Mouse (Mus musculus) ovary, adult 18-20 months (tissue): ENCODE measurements at regions not wholly inside any gene's neighbourhood (a gene's known extent, or its start where the extent isn't known, plus 50 kb on each side); places are given as distances from the start of the nearest gene placed in this dataset.

Source experiments
- DNase-seq: peaks from one replicate; pipeline ENCODE4 v3.0.0; 2022; ENCODE audit warnings: low spot score, mixed read lengths

DNA sequence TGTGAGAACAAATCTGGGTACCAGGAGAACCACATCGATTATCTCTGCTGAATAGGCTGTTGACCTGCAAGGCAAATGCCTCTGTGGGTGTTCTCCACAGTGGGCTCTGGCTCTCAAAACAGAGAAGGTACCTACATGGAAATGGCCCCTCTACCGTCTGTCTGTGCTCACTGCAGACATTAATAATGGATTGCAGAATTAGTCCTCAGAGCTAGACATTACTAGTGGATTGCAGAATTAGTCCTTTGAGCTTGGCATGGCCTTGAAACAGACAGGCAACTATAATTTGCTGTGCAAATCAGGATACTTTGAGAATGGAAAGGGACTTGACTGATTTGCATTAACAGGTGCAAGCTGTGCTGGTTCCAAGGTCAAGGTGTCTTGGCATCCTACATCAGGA is 77.3 kb upstream of the Gm26897 start:
- no peak for DNase-seq

DNA sequence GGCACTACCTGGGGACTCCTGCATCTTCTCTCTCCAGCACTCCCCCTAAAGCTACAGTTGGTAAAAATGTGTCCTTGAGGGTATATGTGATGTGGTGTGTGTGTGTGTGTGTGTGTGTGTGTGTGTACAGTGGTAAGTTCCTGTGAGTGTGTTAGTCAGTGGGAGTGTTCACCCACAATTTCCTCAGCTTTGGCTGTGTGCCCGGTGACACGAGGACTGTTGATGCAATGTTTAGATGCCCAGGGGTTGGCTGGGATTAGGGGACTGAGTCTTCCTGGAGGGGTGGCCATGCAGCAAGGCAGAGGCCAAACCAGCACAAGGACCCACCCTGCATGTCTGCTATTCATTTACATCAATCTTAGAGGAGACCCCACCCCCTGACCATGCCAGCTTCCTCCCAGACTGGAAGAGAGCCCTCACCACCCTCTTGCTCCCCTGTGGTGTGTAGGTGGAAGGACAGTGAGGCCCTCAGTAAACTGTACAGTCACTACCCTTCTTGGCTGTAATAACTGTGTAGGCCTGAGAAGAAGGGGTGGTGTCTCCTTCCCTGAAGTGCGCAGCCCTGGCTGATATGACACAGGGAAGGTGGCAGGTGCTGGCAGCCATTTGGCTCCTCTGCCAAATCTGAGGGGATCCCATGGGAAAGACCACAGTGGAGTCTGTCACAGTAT is 75.8 kb upstream of the Gm26897 start:
- no peak for DNase-seq

DNA sequence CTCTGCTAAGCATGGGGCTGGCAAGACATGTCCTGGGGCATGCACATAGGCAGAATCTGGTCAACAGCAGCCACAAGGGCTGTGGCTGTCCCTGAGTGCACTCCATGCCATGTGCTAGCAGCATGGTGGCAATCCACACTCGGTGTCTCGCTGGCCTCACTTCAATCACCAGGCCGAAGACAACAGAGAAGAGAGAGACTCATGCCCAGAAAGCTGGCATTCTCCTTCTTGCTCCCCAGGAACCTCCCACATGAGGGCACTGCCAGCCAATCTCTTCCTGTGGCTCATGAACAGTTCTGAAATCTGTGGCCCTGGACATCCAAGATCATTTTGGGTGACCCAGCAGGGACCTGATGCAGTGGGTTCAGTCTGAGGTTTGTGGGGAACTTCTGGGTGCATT is 74.5 kb upstream of the Gm26897 start:
- DNase-seq, result no peak

DNA sequence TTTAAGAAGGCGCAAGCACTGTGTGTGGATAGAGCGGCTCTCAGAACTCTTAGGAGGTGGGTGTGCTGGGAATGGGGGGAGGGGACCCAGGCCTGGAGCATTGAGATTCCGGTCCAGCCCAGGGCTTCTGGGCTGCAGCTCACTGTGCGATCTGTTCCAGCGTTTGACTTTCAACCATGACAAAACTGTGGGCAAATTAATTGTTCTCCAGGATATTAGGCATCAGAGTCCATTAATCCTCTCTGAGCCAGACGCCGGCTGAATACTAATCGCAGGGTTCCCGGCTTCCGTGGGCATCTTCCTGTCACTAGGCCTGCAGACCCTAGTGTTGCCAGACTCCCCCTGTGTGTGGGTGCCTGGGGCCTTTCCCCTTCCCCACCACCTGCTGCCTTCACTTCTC is 73.3 kb upstream of the Gm26897 start:
- DNase-seq, result no peak

DNA sequence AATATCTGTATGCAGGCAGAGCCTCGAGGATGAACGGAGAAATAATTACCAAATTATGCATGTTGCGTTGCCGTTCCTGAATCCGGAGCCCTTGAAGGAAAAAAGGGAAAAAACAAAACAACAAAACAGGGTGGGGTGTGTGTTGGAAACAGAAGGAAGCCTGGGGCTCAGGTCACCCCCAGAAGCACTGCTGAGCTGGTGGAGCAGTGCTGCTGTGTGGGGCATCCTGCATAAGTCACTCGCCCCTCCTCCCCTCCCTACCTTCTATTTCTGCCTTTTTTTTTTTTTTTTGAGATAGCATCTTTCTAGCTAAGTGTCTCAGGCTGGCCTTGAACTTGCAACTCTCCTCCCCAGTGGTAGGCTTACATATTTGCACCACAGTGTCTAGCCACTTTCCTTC is 72.8 kb upstream of the Gm26897 start:
- DNase-seq, result no peak

DNA sequence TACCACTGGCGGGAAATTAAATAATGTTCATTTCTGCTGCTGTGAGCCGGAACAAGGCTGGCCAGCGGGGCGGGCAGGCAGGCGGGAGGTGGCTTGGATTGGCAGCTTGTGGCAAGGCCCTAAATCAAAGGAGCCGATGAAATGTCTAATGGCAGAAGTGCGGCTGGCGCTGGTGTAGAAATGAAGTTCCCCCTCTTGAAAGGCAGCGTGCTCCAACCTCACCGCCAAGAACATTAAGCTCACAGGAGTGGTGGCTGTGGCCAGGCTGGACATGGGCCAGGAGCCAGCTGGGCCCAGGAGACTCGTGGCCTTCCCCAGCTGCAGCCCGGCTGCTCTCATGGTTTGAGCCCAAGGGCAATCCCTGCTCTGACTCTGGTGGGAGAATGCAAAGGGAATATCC is 71.8 kb upstream of the Gm26897 start:
- peak; percentile 39 for DNase-seq

DNA sequence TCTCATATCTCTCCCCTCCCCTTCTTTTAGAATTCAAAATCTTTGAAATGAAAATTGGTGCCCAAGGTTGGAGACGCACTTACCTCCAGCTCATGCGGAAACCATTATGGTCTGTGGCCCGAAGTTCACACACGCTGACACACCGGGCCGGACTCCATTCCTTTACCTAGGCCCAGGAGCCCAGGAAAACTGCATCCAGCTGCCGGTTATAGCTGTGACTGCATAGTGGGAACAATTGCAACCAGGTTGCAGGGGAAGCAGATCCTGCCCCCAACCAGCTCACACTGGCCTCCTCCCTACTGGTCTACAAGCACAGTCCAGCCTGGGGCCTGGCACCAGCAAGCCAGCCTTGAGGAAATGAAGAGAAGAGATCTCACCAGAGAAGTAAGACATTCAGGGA is 69.9 kb upstream of the Gm26897 start:
- DNase-seq, result no peak

DNA sequence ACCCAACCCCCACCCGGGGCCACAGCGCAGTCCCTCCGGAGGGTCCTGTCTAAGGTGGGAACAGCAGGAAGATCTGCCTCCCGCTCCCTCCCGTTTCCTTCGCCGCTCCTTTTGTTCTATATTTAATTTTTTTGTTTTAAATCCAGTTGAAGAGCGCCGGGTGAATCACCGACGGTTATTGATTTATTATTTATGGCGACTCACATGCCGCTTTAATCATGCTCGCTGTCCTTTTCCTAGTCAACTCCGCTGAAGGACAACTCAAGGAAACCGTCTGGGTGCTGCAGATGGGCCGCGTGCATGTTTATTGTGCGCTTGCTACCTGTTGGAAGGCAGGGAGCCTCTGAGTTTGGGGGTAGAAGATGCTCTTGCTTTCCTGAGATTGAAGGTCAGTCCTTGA is 68.3 kb upstream of the Gm26897 start:
- DNase-seq, result no peak

DNA sequence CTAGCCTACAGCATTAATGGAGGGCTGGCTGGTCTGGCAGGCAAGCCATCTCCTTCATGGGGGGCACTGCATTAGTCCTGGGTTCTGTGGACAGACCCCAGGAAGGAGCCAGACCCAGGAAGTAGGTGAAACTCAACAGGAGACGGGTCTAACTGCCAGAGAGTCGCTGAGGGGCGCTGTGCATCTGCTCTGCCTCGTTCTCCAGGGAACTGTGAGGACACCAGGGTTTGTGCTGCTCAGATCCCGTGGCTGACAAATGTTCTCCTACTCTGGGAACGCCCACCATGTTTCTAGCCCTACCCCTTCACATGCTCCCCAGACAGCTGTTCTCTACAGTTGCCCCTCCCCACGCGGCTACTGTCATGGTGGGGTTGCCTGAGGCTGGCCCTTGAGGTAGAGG is 67.7 kb upstream of the Gm26897 start:
- no peak for DNase-seq

DNA sequence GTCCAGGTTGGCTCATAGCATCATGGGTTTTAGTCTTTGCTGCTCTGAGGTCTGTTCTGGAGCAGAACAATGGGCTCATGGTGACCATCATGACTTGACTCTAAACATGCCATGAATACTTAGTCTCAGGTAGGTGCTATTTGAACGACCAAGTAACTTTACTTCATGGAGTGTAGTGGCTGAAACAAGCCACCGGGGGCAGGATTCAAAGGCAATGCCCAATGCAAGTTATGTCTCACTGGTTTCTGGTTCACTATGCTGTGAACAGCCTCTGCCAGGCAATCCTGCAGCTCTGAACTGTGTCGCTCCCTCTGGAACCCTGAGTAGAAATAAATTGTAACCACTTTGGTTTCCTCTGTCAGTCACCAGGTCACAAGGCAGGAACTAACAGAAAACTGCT is 65.8 kb upstream of the Gm26897 start:
- DNase-seq, result no peak

DNA sequence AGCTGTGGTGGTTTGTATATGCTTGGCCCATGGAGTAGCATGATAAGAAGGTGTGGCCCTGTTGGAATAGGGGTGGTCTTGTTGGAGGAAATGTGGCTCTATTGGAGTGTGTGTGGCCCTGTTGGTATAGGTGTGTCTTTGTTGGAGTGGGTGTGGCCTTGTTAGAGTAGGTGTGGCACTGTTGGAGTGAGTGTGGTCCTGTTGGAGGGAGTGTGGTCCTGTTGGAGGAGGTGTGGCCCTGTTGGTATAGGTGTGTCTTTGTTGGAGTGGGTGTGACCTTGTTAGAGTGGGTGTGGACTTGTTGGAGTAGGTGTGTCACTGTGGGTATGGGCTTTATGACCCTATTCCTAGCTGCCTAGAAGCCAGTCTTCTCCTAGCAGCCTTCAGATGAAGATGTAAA is 64.6 kb upstream of the Gm26897 start:
- DNase-seq, result no peak

DNA sequence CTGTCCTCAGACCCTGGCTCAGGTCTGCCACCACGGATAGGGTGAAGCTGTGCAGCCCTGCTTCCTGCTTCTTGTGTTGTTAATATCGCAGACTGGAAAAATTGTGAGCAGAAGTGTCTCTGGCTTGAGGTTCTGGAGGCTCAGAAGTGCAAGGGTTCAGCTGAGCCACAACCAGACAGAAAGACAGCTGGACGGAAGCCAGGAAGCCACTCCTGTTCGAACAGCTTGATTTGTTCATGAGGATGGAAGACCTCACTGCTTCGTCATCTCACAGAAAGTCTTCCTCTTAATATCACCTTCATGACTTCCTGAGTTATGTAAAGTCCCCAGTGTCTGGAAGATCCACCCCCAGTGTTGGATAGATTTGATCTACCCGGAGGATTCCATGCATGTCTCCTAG is 62.0 kb upstream of the Gm26897 start:
- DNase-seq, result no peak

DNA sequence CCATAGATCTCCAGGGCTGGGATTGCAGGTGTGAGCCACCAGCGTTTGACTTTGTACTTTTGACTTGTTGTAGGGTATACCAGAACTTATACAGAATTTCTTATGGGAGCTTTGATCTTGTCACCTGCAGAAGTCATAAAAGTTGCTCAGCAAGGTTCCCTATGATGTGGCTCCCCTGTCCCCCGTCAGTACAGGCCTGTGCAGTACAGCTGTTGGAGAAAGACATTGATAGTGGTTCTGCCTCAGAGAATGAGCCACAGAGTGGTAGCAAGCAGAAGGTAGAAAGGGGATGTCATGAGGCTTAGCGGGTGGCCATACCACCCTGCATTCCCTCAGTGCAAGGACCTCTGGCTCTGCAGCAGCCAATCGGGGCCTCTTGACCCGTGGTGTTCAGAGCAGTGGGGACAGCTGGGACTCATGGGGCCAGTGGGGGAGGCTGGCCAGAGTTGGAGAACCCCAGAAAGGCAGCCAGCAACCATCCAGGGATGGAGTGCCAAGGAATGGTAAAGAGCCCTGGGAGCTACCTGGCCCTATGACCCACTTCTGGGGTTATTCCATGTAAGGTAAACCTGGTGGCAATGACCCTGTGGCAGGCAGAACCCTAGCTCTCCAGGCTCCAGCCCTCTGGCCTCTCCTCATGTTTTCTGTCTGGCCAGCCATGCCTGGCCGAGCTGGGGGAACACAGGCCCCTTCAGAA is 58.6 kb upstream of the Gm26897 start:
- DNase-seq, result no peak

DNA sequence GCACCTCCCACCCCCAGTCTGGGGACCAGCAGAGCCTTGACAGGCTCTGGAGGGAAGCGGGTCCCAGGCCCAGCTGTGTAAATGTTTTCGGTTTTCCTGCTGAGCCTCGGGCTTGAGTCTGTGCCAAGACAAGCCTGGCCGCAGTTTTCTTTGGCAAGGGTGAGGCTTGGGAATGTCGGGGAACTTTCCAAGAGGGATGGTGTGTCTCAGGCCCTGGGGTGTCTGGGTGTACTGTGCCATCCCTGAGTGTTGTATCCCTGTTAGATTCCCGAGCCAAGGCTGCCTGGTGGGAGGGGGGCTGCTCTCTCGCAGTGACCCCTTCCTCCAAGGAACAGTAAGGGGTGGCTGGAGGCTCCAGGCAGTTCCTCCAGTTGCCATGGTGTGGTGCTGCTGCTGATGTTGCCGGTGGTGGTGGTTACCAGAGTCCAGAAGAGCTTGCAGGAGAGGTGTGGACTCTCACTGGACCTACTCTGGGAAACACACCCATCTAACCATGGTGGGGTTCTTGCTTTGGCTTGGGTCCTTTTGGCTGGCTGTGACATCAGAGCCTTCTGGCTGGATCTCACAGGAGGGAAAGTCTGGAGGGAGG is 58.0 kb upstream of the Gm26897 start:
- DNase-seq, result peak; percentile 62

DNA sequence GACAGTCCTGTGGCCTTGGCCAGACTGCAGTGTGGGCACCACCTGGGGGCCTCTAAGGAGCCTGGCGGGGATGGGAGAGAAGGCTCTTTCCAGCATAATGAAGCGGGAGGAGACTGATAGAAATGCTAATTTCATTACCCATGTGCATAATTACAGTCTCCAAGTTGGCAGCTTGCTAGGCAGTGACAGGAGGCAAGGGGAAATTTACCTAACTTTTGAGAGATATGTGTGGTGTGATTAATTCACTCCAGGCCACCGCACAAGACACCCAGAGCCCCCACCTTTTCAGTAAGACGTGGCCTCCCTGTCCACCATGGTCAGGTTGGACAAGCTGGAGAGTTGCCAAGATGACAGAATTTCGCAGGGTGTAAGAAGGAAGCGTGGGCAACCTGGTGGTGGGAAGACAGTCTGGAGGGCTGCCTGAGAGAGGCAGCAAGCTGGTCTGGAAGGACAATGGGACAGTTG is 55.8 kb upstream of the Gm26897 start:
- DNase-seq, result no peak

DNA sequence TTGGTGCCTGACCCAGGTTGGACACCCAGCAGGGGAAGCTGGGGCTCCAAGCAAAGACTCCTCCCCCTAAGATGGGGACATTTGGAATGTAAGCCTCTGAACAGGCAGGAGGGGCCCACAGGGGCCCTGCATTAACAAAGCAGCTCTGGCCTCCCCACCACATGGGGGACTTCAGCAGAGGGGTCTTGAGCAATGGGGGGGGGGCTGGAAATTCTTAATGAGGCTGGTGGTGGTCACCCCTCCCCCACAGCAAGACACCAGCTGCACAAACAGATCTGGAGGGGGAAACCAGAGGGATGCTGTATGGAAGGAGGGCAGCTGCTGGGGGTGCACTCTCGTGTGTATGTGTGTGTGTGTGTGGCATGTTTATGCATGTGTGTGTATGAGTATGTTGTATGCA is 55.2 kb upstream of the Gm26897 start:
- DNase-seq, result no peak

DNA sequence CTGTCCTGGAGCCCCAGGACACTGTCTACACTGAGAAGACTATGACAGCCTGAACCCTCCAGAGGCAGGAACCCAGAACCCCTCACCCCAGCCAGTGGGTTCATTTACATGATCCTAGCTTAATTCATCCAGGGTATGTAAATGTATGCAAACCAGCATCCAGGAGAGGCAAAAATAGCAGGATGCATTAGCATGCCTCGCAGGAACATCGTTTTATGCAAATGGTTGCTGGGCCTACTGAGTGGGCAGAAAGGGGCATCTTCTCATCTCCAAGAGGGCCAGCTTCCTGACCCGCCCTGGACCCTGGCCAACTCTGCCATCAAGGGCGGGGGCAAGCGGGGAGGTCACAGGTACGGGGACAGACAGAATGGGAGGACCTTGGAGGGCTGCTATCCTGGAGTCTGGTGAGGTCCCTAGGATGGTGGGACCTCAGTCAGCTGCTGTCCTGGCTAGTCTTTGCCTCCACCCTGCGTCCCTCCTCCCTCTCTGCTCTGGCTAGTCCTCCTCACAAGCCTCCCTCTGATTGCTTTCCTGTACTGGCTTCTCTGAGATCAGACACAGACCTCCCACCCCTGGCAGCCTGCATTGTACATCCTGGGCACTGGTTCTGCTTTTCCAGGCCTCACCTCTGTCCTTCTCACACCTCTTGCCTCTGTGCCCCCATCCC is 52.2 kb upstream of the Gm26897 start:
- DNase-seq, result no peak

DNA sequence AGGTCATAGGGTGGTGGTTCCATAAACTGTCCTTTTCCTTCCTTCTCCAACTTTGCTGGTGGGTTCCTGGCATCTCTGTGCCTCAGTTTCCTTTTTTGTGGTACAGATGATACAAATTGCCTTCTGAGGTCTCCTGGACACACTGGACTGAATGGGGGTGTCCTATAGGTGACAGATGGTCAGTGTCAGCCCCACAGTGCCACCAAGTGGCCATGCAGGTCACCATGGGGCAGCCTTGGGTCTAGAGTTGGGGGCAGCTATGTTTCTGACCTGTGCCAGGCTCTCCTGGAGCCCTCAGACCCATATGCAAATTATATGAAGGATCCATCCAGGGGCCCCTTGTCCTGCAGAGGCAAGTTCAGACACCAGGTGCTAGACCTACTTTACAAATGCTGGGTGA is 50.8 kb upstream of the Gm26897 start:
- no peak for DNase-seq
